Mouse (Mus musculus): Measurements from ENCODE around the gene Ceacam1. TPM values are rescaled to one million over a fixed set of nuclear protein-coding genes. Genes with fewer than 3 reads are reported as not detected.
"Not testable (repeated sequence)": the region's sequence is repeated elsewhere in the genome, so short reads cannot be mapped to it uniquely, and the experiment has no call there.

Ceacam1 gene
- 1.5 TPM in 2 replicates for polyA plus RNA-seq (2016; fragmentation: Nextera tagmentation; extraction: Ambion mirVana)

DNA sequence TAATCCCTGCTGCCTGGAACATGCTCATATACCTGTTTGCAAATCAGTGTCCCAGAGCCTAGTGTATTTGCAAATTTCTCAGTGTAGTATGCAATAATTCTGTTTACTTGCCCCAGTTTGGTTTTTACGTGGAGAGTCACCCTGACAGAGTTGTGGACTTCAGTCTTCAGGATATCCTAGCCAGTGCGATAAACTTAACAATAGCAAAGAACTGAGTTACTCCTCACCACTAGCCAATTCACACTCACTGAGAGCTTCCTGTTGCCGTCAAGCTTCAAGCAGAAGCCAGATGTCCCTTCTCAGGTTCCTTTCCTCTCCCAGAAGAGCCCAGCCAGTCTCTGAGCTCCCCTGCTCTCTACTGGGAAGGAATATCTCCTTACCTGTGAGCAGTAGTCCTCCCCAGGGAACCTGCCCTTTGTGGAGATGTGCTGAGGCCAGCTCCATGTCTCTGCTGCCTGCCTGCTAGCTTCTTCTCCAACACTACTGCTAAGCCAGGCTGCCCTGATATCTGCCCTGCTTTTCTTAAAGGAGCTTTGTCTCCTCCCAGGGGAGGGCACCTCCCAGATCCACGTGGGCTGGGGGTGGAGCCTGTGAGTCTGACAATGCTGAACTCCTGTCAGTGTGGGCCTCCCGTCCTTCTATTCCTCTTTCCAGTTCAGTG is at the start of gene Ceacam1:
Ceacam1 (minus strand) TSS at position 513 of the 661 bp plus-strand sequence.
- 39% methylated on average over 5 of the region's 5 CpGs for WGBS
- not testable (repeated sequence) for H3K4me3 ChIP-seq; H3K4me1 ChIP-seq; H3K27me3 ChIP-seq (replicated peaks; ENCODE audit: low read depth, poor library complexity, severe bottlenecking); H3K27ac ChIP-seq (replicated peaks); DNase-seq (ENCODE audit: low spot score); H3K36me3 ChIP-seq (replicated peaks); H3K9me3 ChIP-seq

GRCm38 (mm10) chr7:25516070-25516777 is 38.8 kb upstream of the Ceacam1 start:
- not testable (repeated sequence) for H3K36me3 ChIP-seq (replicated peaks); H3K9me3 ChIP-seq; H3K27me3 ChIP-seq (replicated peaks; ENCODE audit: low read depth, poor library complexity, severe bottlenecking); H3K4me1 ChIP-seq; H3K27ac ChIP-seq (replicated peaks); DNase-seq (ENCODE audit: low spot score); H3K4me3 ChIP-seq
- 86% methylated on average over 3 of the region's 5 CpGs for WGBS

DNA sequence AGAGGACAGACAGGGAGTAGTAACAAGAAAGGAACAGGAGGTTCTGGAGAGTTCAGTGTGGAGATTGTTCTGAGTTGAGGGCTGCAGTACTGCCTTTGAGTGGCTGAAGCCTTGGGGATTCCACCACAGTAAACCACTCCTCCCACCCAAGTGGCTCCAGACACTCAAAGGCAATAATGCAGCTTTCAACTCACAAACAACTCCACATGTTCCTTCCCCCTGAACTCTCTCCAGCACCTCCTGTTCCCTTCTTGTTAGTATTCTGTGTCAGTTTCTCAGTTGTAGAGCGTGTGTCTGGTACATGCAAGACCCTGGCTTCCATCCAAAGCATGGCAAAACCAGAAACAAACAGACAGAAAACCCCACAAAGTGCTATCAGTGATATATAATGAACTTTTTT is 38.3 kb upstream of the Ceacam1 start:
- H3K27me3 ChIP-seq (replicated peaks; ENCODE audit: low read depth, poor library complexity, severe bottlenecking); H3K4me1 ChIP-seq; DNase-seq (ENCODE audit: low spot score); H3K36me3 ChIP-seq (replicated peaks); H3K9me3 ChIP-seq; H3K27ac ChIP-seq (replicated peaks); H3K4me3 ChIP-seq: not testable (repeated sequence)
- 87% methylated on average over 1 of the region's 1 CpGs for WGBS

GRCm38 (mm10) chr7:25509925-25510324 is 32.5 kb upstream of the Ceacam1 start:
- no peak for DNase-seq (ENCODE audit: low spot score)
- WGBS: 75% methylated on average over 3 of the region's 3 CpGs
- H3K4me3 ChIP-seq: no peak overlapping the region
- no peaks in the 10 kb centered on the region for H3K36me3 ChIP-seq (replicated peaks)
- no peak overlapping the region for H3K27ac ChIP-seq (replicated peaks)
- H3K4me1 ChIP-seq: no peaks in the 10 kb centered on the region
- no peaks in the 10 kb centered on the region for H3K9me3 ChIP-seq
- no peaks in the 10 kb centered on the region for H3K27me3 ChIP-seq (replicated peaks; ENCODE audit: low read depth, poor library complexity, severe bottlenecking)

- WGBS: 88% methylated on average over 1 of the region's 1 CpGs
- no peaks in the 10 kb centered on the region for H3K4me1 ChIP-seq
- H3K4me3 ChIP-seq: no peak overlapping the region
- no peak for DNase-seq (ENCODE audit: low spot score)
- H3K27me3 ChIP-seq (replicated peaks; ENCODE audit: low read depth, poor library complexity, severe bottlenecking): no peaks in the 10 kb centered on the region
- H3K9me3 ChIP-seq: no peaks in the 10 kb centered on the region
- no peaks in the 10 kb centered on the region for H3K36me3 ChIP-seq (replicated peaks)
- no peak overlapping the region for H3K27ac ChIP-seq (replicated peaks)
Observed at GRCm38 (mm10) chr7:25494649-25495048, 17.2 kb upstream of the Ceacam1 start.

DNA sequence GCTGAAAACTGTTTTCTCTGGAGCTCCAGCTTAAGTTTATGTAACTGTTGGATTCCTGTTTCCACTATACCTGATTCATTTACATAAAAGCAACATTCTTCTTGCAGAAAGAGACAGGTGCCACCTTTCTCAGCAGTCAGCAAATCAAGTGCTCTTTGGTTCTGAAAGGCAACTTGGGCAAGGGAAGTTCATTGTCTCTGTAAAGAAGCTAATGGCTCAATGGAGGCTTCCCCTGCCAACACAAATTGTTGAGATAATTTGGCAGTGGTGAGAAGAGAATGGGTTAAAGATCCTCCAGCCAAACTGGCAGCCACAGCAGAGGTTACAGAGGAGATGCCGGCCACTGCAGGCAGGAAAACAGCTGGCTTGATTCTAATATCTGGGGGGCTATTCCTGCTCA is 13.3 kb upstream of the Ceacam1 start:
- not testable (repeated sequence) for H3K27me3 ChIP-seq (replicated peaks; ENCODE audit: low read depth, poor library complexity, severe bottlenecking); DNase-seq (ENCODE audit: low spot score); H3K36me3 ChIP-seq (replicated peaks); H3K4me3 ChIP-seq; H3K4me1 ChIP-seq; H3K9me3 ChIP-seq; H3K27ac ChIP-seq (replicated peaks)
- WGBS: no CpG with 5 or more reads among the region's 1 CpGs

DNA sequence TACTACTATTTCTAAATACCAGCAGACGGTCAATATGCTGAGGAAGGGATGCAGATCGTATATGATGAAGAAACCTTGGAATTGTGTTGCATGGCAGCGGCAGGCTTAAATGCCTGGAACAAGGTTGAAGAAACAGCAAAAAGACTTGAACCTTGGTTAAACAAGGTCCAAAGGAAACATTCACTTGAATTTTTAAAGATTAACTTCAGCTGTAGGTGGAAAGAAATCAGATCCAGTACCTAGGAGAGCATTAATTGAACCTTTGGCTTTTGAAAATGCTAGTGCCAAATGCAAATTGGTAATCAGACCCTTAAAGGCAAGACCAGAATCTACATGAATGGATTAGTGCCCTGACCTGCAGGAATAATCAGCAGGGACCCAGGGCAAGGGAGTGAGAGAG is 12.0 kb upstream of the Ceacam1 start:
- not testable (repeated sequence) for H3K27me3 ChIP-seq (replicated peaks; ENCODE audit: low read depth, poor library complexity, severe bottlenecking); H3K4me1 ChIP-seq; H3K36me3 ChIP-seq (replicated peaks); H3K9me3 ChIP-seq; H3K27ac ChIP-seq (replicated peaks); DNase-seq (ENCODE audit: low spot score); H3K4me3 ChIP-seq
- 90% methylated on average over 3 of the region's 3 CpGs for WGBS

- WGBS: 25% methylated on average over 1 of the region's 1 CpGs
- no peak for DNase-seq (ENCODE audit: low spot score)
- Histone ChIP-seq H3K27me3 (replicated peaks; ENCODE audit: low read depth, poor library complexity, severe bottlenecking) (no peaks in the 10 kb centered on the region), H3K4me1 (peaks cover 2% of the 10 kb centered on the region; the same call in 1 of the 2 replicates), H3K27ac (replicated peaks) (no peak overlapping the region), H3K4me3 (no peak overlapping the region), H3K9me3 (no peaks in the 10 kb centered on the region), H3K36me3 (replicated peaks) (no peaks in the 10 kb centered on the region)
Observed at GRCm38 (mm10) chr7:25486186-25486585, 8.8 kb upstream of the Ceacam1 start.

GRCm38 (mm10) chr7:25485061-25485460 is 7.7 kb upstream of the Ceacam1 start:
- peaks cover 2% of the 10 kb centered on the region; the same call in 1 of the 2 replicates for H3K4me1 ChIP-seq
- H3K27me3 ChIP-seq (replicated peaks; ENCODE audit: low read depth, poor library complexity, severe bottlenecking): no peaks in the 10 kb centered on the region

DNA sequence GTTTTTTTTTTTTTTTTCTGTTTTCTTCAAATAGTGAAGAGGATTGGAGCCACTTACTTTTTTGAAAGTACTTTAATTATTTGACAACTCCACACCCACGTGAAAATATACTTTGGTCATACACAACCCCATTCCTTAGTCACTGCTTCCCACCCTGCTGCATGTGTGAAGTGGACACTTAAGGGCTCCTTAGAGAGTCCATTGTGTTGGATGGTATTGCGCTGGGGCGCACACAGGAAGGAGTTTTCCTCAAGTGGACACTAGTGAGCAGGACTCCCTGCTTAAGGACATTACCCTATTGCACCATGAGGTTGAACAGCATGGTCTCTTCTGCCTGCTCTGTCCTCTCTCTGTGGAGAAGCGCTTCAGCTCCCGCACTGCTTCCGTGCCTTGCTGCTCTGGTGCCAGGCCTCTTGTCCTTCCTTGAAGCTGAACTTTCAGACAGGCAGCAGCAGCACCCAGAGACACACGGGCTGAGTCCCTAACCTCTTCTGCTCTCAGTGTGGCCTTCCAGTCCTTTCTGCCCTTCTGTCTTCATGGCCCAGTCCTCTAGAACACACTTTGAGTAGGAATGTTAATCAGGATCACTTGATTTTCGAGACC is 5.8 kb upstream of the Ceacam1 start:
- Histone ChIP-seq H3K9me3 (no peaks in the 10 kb centered on the region), H3K4me3 (no peak overlapping the region), H3K36me3 (replicated peaks) (no peaks in the 10 kb centered on the region), H3K4me1 (peaks cover 2% of the 10 kb centered on the region; the same call in 1 of the 2 replicates), H3K27ac (replicated peaks) (no peak overlapping the region), H3K27me3 (replicated peaks; ENCODE audit: low read depth, poor library complexity, severe bottlenecking) (no peaks in the 10 kb centered on the region)
- WGBS: 77% methylated on average over 8 of the region's 8 CpGs
- no peak for DNase-seq (ENCODE audit: low spot score)

More at GRCm38 (mm10) chr7:25485061-25485460, 7.7 kb upstream of the Ceacam1 start:
- Histone ChIP-seq H3K36me3 (replicated peaks) (no peaks in the 10 kb centered on the region), H3K27ac (replicated peaks) (no peak overlapping the region), H3K4me3 (no peak overlapping the region), H3K9me3 (no peaks in the 10 kb centered on the region)
- 57% methylated on average over 5 of the region's 5 CpGs for WGBS
- DNase-seq (ENCODE audit: low spot score): peak; percentile 47

DNA sequence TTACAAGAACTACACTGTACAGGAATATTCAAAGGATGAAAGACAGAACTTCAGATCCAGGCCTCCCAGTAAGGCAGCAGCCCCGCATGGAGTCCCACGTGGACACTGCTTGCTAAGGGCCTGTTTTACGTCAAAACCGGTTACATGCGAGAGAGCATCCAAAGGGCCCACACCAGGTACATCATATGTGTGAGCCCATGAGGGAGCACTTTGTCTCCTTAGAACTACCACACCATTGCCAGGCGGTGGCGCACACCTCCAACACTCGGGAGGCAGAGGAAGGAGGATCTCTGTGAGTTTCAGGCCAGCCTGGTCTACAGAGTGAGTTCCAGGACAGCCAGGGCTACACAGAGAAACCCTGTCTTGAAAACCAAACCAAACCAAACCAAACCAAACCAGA is 3.4 kb upstream of the Ceacam1 start:
- not testable (repeated sequence) for H3K27ac ChIP-seq (replicated peaks); H3K4me3 ChIP-seq; H3K27me3 ChIP-seq (replicated peaks; ENCODE audit: low read depth, poor library complexity, severe bottlenecking); H3K36me3 ChIP-seq (replicated peaks); DNase-seq (ENCODE audit: low spot score); H3K9me3 ChIP-seq
- 61% methylated on average over 8 of the region's 8 CpGs for WGBS
- H3K4me1 ChIP-seq: peaks cover 12% of the 10 kb centered on the region

DNA sequence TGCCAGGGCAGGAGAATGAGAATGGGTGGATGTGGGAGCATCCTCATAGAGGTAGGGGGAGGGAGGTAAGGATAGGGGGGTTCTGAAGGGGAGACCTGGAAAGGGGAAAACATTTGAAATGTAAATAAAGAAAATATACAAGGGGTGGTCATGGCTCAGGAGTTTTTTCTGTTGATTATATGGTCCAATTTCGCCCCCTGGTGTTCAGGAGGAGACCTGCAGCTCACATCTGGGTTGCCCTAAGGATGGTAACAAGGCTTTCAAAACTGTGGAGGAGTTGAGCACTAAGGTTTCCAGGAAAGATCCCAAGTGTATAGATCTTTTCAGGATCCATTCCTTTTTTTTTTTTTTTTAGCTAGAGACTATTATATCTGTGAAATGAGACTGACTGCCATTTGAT is 2.0 kb upstream of the Ceacam1 start:
- Histone ChIP-seq H3K4me1 (peaks cover 10% of the 10 kb centered on the region), H3K27me3 (replicated peaks; ENCODE audit: low read depth, poor library complexity, severe bottlenecking) (no peaks in the 10 kb centered on the region), H3K36me3 (replicated peaks) (no peaks in the 10 kb centered on the region), H3K27ac (replicated peaks) (no peak overlapping the region), H3K4me3 (no peak overlapping the region), H3K9me3 (no peaks in the 10 kb centered on the region)
- WGBS: 0% methylated on average over 1 of the region's 1 CpGs
- peak; percentile 46 for DNase-seq (ENCODE audit: low spot score)

DNA sequence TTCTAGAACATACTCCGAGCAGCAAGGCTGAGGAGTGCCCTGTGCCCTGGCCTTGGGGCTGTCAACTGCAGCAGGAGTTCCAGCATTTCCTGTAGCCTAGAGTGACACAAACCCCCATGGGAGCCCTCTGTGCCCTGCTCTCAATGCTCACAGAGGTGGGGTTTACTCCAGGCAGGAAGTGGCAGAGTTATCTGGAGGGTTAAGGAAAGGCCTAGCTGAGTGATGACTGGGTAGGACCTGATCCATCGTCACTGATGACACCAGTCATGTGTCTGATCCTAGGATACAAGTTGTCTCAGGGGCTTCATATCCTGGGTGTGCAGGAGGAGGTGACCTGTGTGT is 320 bp upstream of the Ceacam1 start:
- not testable (repeated sequence) for DNase-seq (ENCODE audit: low spot score); H3K4me1 ChIP-seq; H3K9me3 ChIP-seq; H3K4me3 ChIP-seq; H3K36me3 ChIP-seq (replicated peaks); H3K27me3 ChIP-seq (replicated peaks; ENCODE audit: low read depth, poor library complexity, severe bottlenecking); H3K27ac ChIP-seq (replicated peaks)
- WGBS: 70% methylated on average over 2 of the region's 2 CpGs

Measured in embryonic facial prominence, embryonic 10.5 days (tissue).